Mouse (Mus musculus) naive thymus-derived CD4-positive, alpha-beta T cell, adult 2 months (primary cell): Measurements from ENCODE around the gene Pus10.
"Not testable (repeated sequence)": the region's sequence is repeated elsewhere in the genome, so short reads cannot be mapped to it uniquely, and the experiment has no call there.

Experiments
- DNase-seq: peaks from one replicate; pipeline ENCODE4 v3.0.0-alpha.2; 2011; ENCODE audit warnings: low read depth

Gene Pus10

GRCm38 (mm10) chr11:23762635-23763034, 97.2 kb downstream of the Pus10 start:
- no peak for DNase-seq

DNA sequence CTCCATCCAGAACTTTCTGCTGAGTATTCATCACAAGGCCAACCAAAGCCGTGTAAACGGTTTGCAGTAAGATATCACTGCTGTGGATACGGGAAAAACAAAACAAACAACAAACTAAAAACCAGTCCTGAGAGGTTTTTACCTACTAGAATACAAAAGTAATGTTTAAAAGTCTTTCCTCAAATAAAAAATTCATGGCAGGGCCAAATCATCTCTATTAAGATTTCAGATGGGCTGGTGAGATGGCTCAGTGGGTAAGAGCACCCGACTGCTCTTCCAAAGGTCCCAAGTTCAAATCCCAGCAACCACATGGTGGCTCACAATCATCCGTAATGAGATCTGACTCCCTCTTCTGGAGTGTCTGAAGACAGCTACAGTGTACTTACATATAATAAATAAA, 101.9 kb downstream of the Pus10 start:
- DNase-seq: not testable (repeated sequence)

- no peak for DNase-seq
Observed at GRCm38 (mm10) chr11:23767928-23768327, 102.5 kb downstream of the Pus10 start.

GRCm38 (mm10) chr11:23769033-23769432, 103.6 kb downstream of the Pus10 start:
- DNase-seq: no peak

DNA sequence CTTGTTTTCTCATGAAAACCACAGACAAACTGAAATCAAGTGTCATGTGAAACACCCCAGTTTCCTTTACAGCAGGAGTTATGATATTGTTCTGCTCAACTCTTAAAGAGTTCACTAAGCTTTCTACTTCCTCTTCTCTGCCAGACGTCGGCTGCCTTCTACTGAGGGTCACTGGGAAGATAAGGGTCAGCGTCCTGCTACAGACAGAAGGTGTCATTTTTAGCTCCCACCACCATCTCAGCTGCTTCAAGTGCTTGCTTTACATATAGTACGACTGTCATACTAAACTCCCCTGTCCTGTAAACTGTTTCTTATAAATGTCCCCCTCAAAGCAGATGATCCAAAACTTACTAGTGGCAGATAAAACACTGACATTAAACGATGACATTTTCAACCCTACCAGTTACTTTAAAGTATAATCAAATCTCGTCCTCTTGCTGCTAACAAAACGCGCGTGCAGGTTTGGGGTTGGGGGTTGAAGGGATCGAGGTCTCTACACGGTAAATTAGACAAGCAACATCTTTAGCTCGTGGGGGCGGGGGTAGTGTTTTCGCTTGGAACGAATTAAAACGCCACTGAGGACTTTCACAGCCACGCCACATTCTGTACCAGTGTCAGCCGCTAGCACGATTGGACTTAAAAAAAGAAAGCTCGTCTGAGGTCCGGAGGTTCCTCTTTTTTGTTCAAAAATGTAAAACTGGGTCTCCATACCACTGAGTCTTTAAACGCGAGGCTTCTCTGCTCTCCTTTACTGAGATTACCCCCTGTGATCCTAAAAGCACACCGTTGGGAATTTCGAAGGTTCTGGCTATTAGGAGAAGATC, 104.4 kb downstream of the Pus10 start:
- peak; percentile 73 for DNase-seq

GRCm38 (mm10) chr11:23770510-23770759, 105.0 kb downstream of the Pus10 start:
- DNase-seq: no peak

GRCm38 (mm10) chr11:23770760-23771506, 105.5 kb downstream of the Pus10 start, which contains the start of gene Rel:
Rel (minus strand) TSS chr11:23770970.
- DNase-seq: peak; percentile 95

- no peak for DNase-seq
Observed at GRCm38 (mm10) chr11:23771507-23772097, 106.1 kb downstream of the Pus10 start.

DNA sequence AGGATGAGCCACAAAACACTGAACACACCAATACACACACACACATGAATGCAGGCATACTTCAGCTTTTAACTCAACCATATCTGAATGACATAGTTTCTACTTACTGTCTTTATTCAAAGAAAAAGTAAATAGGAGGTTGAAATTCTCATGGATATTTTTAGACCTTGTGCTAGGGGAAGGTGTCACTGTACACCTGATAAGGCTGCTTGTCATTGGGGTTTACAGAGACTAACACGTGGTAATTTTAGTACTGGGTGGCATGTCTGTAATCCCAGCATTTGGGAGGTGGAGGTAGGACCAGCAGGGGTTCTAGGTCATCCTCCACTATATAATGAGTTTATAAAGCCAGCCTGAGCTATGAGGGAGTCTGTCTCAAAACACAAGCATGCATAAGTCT, 107.0 kb downstream of the Pus10 start:
- DNase-seq: no peak

- no peak for DNase-seq
Observed at GRCm38 (mm10) chr11:23778787-23779201, 113.3 kb downstream of the Pus10 start.

DNA sequence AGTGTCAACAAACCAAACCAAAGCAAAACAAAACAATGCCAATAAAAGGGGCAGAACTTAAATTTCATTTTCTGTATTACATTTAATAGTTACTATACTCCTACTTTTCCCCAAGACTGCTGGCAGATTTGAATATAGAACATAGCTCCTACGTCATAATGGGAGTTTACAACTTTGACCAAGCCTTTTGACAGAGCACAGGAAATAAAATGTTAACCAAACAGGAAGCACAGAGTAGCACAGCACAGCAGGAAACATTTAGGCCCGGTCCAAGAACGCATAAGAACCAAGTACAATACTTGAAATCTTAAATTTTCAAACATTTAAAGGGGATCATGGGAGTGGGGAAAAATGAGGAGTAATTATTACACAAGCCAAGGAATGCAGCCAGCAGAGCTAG, 116.6 kb downstream of the Pus10 start:
- DNase-seq: peak; percentile 50
